24 mouse cellular contexts compared by ENCODE assay signal in genomic region chr14:76356161-76356560, GRCm38 (mm10). TPM values are rescaled to one million over a fixed set of nuclear protein-coding genes. Genes with fewer than 3 reads are reported as not detected.
DNase-seq lines count a peak whose midpoint lies in the region; ATAC-seq lines count a peak whose summit lies in the region.
"Had no signal": no experiment of that assay in that cellular context is flagged by ENCODE, and none has a peak within 500 bp of the region (broad histone marks: within the 10 kb centered on the region; RNA-seq: fewer than 3 reads in every experiment).

No protein-coding gene starts in this region.

- no peak overlapping the region for H3K4me2 ChIP-seq in midbrain, embryonic 13.5 days (replicated peaks)
- H3K4me2 ChIP-seq in embryonic facial prominence, embryonic 14.5 days (ENCODE audit: low read depth, low read length) = no peak overlapping the region
- H3K4me2 ChIP-seq: forebrain, embryonic 12.5 days; forebrain, embryonic 15.5 days; heart, embryonic 12.5 days; heart, embryonic 15.5 days; hindbrain, embryonic 13.5 days had no signal

- peak overlapping the region; percentile 68 for H3K27ac ChIP-seq in midbrain, embryonic 10.5 days (replicated peaks)
- no peak overlapping the region for H3K27ac ChIP-seq in midbrain, embryonic 13.5 days
- H3K27ac ChIP-seq in embryonic facial prominence, embryonic 10.5 days (replicated peaks) = peak overlapping the region; percentile 59; the same call in 1 of the 2 replicates
- no peak overlapping the region for H3K27ac ChIP-seq in embryonic facial prominence, embryonic 14.5 days (replicated peaks; ENCODE audit: low read depth, low read length)
- H3K27ac ChIP-seq: forebrain, embryonic 12.5 days; forebrain, embryonic 15.5 days; heart, embryonic 15.5 days; hindbrain, embryonic 13.5 days had no signal

- no peak overlapping the region for H3K4me3 ChIP-seq in midbrain, embryonic 10.5 days
- no peak overlapping the region for H3K4me3 ChIP-seq in midbrain, embryonic 13.5 days (replicated peaks)
- no peak overlapping the region for H3K4me3 ChIP-seq in embryonic facial prominence, embryonic 10.5 days
- no peak overlapping the region for H3K4me3 ChIP-seq in embryonic facial prominence, embryonic 14.5 days (ENCODE audit: low read depth, low read length)
- H3K4me3 ChIP-seq: erythroblast, embryonic 14.5 days; forebrain, embryonic 12.5 days; forebrain, embryonic 15.5 days; heart, embryonic 12.5 days; heart, embryonic 15.5 days; hindbrain, embryonic 10.5 days; hindbrain, embryonic 13.5 days had no signal

- no peak overlapping the region for H3K9ac ChIP-seq in midbrain, embryonic 13.5 days (replicated peaks)
- no peak overlapping the region for H3K9ac ChIP-seq in embryonic facial prominence, embryonic 14.5 days (ENCODE audit: low read depth, low read length)
- H3K9ac ChIP-seq: forebrain, embryonic 12.5 days; forebrain, embryonic 15.5 days; heart, embryonic 12.5 days; heart, embryonic 15.5 days; hindbrain, embryonic 13.5 days had no signal

- no peak for ATAC-seq in midbrain, embryonic 13.5 days
- no peak for ATAC-seq in embryonic facial prominence, embryonic 14.5 days (ENCODE audit: low read depth)
- ATAC-seq: activated CD4-positive, CD25-positive, alpha-beta regulatory T cell, adult 4 months; forebrain, embryonic 15.5 days; hindbrain, embryonic 16.5 days had no signal

- peaks cover 6% of the 10 kb centered on the region for H3K4me1 ChIP-seq in midbrain, embryonic 10.5 days
- H3K4me1 ChIP-seq in midbrain, embryonic 13.5 days (replicated peaks) = no peaks in the 10 kb centered on the region
- H3K4me1 ChIP-seq in embryonic facial prominence, embryonic 10.5 days = peaks cover 5% of the 10 kb centered on the region
- no peaks in the 10 kb centered on the region for H3K4me1 ChIP-seq in embryonic facial prominence, embryonic 14.5 days (ENCODE audit: control insufficient read depth, insufficient read depth, low read length)
- H3K4me1 ChIP-seq: forebrain, embryonic 12.5 days; forebrain, embryonic 15.5 days; heart, embryonic 15.5 days; hindbrain, embryonic 13.5 days had no signal

- DNase-seq in midbrain, embryonic 10.5 days (ENCODE audit: low spot score) = no peak
- DNase-seq in embryonic facial prominence, embryonic 10.5 days (ENCODE audit: low spot score) = no peak
- peak; percentile 69 for DNase-seq in embryonic facial prominence, embryonic 14.5 days (ENCODE audit: low spot score)
- no peak for DNase-seq in adrenal gland, postnatal 14 days
- no peak for DNase-seq in spleen, adult 18-20 months
- DNase-seq: adrenal gland, adult 8-10 months; adrenal gland, postnatal 36 days; cerebellum, adult 18-20 months; cerebellum, adult 9-11 months; cerebellum, postnatal 25 days; gastrocnemius, postnatal 25 days; heart, adult 18-20 months; heart, postnatal 10 days; heart, postnatal 36 days had no signal

- no peaks in the 10 kb centered on the region for H3K27me3 ChIP-seq in midbrain, embryonic 10.5 days (ENCODE audit: low read depth, poor library complexity, severe bottlenecking)
- no peaks in the 10 kb centered on the region for H3K27me3 ChIP-seq in midbrain, embryonic 13.5 days
- H3K27me3 ChIP-seq in embryonic facial prominence, embryonic 10.5 days (replicated peaks; ENCODE audit: low read depth, poor library complexity, severe bottlenecking) = no peaks in the 10 kb centered on the region
- no peaks in the 10 kb centered on the region for H3K27me3 ChIP-seq in embryonic facial prominence, embryonic 14.5 days (replicated peaks; ENCODE audit: control insufficient read depth, insufficient read depth, low read length)
- H3K27me3 ChIP-seq: forebrain, embryonic 12.5 days; forebrain, embryonic 15.5 days; heart, embryonic 12.5 days; heart, embryonic 15.5 days; hindbrain, embryonic 13.5 days had no signal

- WGBS in midbrain, embryonic 10.5 days = 73% methylated on average over 2 of the region's 2 CpGs
- WGBS in midbrain, embryonic 13.5 days = 74% methylated on average over 2 of the region's 2 CpGs
- WGBS in embryonic facial prominence, embryonic 10.5 days = 48% methylated on average over 2 of the region's 2 CpGs
- 28% methylated on average over 2 of the region's 2 CpGs for WGBS in embryonic facial prominence, embryonic 14.5 days

- H3K9me3 ChIP-seq in midbrain, embryonic 10.5 days (replicated peaks) = 0 out of 2 replicates have a peak, but pooled peaks cover 4% of the 10 kb centered on the region
- H3K9me3 ChIP-seq in midbrain, embryonic 13.5 days = peaks cover 6% of the 10 kb centered on the region; the same call in 1 of the 2 replicates
- H3K9me3 ChIP-seq in embryonic facial prominence, embryonic 10.5 days = peaks cover 6% of the 10 kb centered on the region
- H3K9me3 ChIP-seq in embryonic facial prominence, embryonic 14.5 days (ENCODE audit: control insufficient read depth, low read length) = peaks cover 9% of the 10 kb centered on the region; the same call in 1 of the 2 replicates
- H3K9me3 ChIP-seq: forebrain, embryonic 12.5 days; forebrain, embryonic 15.5 days; heart, embryonic 15.5 days; hindbrain, embryonic 10.5 days had no signal

- no peaks in the 10 kb centered on the region for H3K36me3 ChIP-seq in midbrain, embryonic 10.5 days
- H3K36me3 ChIP-seq in midbrain, embryonic 13.5 days = no peaks in the 10 kb centered on the region
- H3K36me3 ChIP-seq in embryonic facial prominence, embryonic 10.5 days (replicated peaks) = no peaks in the 10 kb centered on the region
- no peaks in the 10 kb centered on the region for H3K36me3 ChIP-seq in embryonic facial prominence, embryonic 14.5 days (ENCODE audit: control insufficient read depth, insufficient read depth, low read length)
- H3K36me3 ChIP-seq: forebrain, embryonic 12.5 days; forebrain, embryonic 15.5 days; heart, embryonic 12.5 days; heart, embryonic 15.5 days; hindbrain, embryonic 10.5 days; hindbrain, embryonic 13.5 days had no signal

RNA-seq across cellular contexts. Expression of gene Tsc22d1, which starts 58.6 kb away (rescaled TPM):
- polyA plus RNA-seq in midbrain, embryonic 10.5 days (2016; fragmentation: Nextera tagmentation; extraction: Ambion mirVana) = 313 and 341 TPM in 2 replicates
- polyA plus RNA-seq in midbrain, embryonic 13.5 days (2015; fragmentation: Nextera tagmentation; extraction: Ambion mirVana) = 644 and 657 TPM in 2 replicates
- 300 and 325 TPM in 2 replicates for polyA plus RNA-seq in embryonic facial prominence, embryonic 10.5 days (2016; fragmentation: Nextera tagmentation; extraction: Ambion mirVana)
- 499 and 556 TPM in 2 replicates for polyA plus RNA-seq in embryonic facial prominence, embryonic 14.5 days (2014; fragmentation: Nextera tagmentation; extraction: Ambion mirVana)
- total RNA-seq in adrenal gland, postnatal 14 days (2021) = 788 and 846 TPM in 2 replicates

Comparison
In these comparisons a context has a peak if more than half of its experiments do, and no peak if none do; other contexts are left out.
1. H3K27ac ChIP-seq: peak in midbrain, embryonic 10.5 days (single experiment) and embryonic facial prominence, embryonic 10.5 days (single experiment); none in midbrain, embryonic 13.5 days (single experiment) and embryonic facial prominence, embryonic 14.5 days (single experiment).